Mouse (Mus musculus) retina, postnatal 1 day (tissue): ENCODE data around the gene Cd68.
"Not testable (repeated sequence)": the region's sequence is repeated elsewhere in the genome, so short reads cannot be mapped to it uniquely, and the experiment has no call there.

ENCODE experiments used
- DNase-seq: peaks from one replicate; pipeline ENCODE4 v3.0.0-alpha.2; 2012

Gene Cd68

GRCm38 (mm10) chr11:69664841-69665240, 1.1 kb downstream of the Cd68 start:
- no peak for DNase-seq

- no peak for DNase-seq
These were observed 2.2 kb downstream of the Cd68 start for GRCm38 (mm10) chr11:69663795-69664194.

GRCm38 (mm10) chr11:69662967-69663671, 2.8 kb downstream of the Cd68 start:
- no peak for DNase-seq

GRCm38 (mm10) chr11:69662213-69662966, 3.6 kb downstream of the Cd68 start, which contains the start of gene Mpdu1:
Gene Mpdu1 (minus strand): TSS chr11:69662642.
- peak; percentile 99 for DNase-seq

GRCm38 (mm10) chr11:69661221-69661881, 4.6 kb downstream of the Cd68 start:
- no peak for DNase-seq

GRCm38 (mm10) chr11:69657462-69657881, 8.5 kb downstream of the Cd68 start:
- DNase-seq: no peak

GRCm38 (mm10) chr11:69656617-69657461, 9.1 kb downstream of the Cd68 start:
- peak; percentile 83 for DNase-seq

- DNase-seq: no peak
These were observed 9.9 kb downstream of the Cd68 start for GRCm38 (mm10) chr11:69656065-69656455.

- DNase-seq: peak; percentile 88
These were observed 10.5 kb downstream of the Cd68 start, which contains the start of gene Sox15 for GRCm38 (mm10) chr11:69655264-69656064. Gene Sox15 (plus strand): TSS chr11:69655314.

- DNase-seq: no peak
These were observed 11.2 kb downstream of the Cd68 start for GRCm38 (mm10) chr11:69654760-69655159.

GRCm38 (mm10) chr11:69653399-69653798, 12.6 kb downstream of the Cd68 start:
- peak; percentile 67 for DNase-seq

- DNase-seq: no peak
These were observed 20.1 kb downstream of the Cd68 start for GRCm38 (mm10) chr11:69645860-69646259.

GRCm38 (mm10) chr11:69635471-69635870, 30.5 kb downstream of the Cd68 start:
- no peak for DNase-seq

GRCm38 (mm10) chr11:69633128-69633866, 32.7 kb downstream of the Cd68 start:
- no peak for DNase-seq

- DNase-seq: peak; percentile 100
These were observed 33.5 kb downstream of the Cd68 start, which contains the start of gene Fxr2 for GRCm38 (mm10) chr11:69632284-69633089. Gene Fxr2 (plus strand): TSS chr11:69632990.

- peak; percentile 49 for DNase-seq
These were observed 36.2 kb downstream of the Cd68 start for GRCm38 (mm10) chr11:69629802-69630201.

- peak; percentile 91 for DNase-seq
These were observed 37.7 kb downstream of the Cd68 start for GRCm38 (mm10) chr11:69628286-69628685.

GRCm38 (mm10) chr11:69624339-69624738, 41.6 kb downstream of the Cd68 start:
- not testable (repeated sequence) for DNase-seq

- no peak for DNase-seq
These were observed 42.9 kb downstream of the Cd68 start for GRCm38 (mm10) chr11:69623006-69623405.

- DNase-seq: no peak
These were observed 43.5 kb downstream of the Cd68 start for GRCm38 (mm10) chr11:69622406-69622805.
